Mouse (Mus musculus) neural tube, embryonic 12.5 days (tissue): Measurements from ENCODE around the gene Tatdn2. TPM values are rescaled to one million over a fixed set of nuclear protein-coding genes. Genes with fewer than 3 reads are reported as not detected.

Source experiments
- microRNA-seq: library from miRNA; unstranded; fragments of <30 nt; microRNA quantifications from one replicate; pipeline ENCODE4, GENCODE M21; 2017
- polyA plus RNA-seq: library from polyadenylated mRNA; unstranded; fragments of >200 nt; fragmentation: Nextera tagmentation; extraction: Ambion mirVana; gene quantifications from 2 replicates; pipeline ENCODE4 v1.2.1, GENCODE M21; 2016

The Tatdn2 gene
- polyA plus RNA-seq, 1 experiment from 2014 or later, result 0.66 TPM

Small RNA genes within 50 kb of the gene (microRNA-seq; reads per million reads assigned to microRNA genes)
- gene Mir7042, result not detected

Other genes with a start within 250 kb of the Tatdn2 start
- 0.73 and 1.6 TPM in 2 replicates for gene Il17re, start 238.6 kb upstream of the Tatdn2 start, polyA plus RNA-seq
- 2.4 and 3.0 TPM in 2 replicates for gene Il17rc, start 225.6 kb upstream of the Tatdn2 start, polyA plus RNA-seq
- 58.0 and 62.5 TPM in 2 replicates for gene Creld1, start 213.8 kb upstream of the Tatdn2 start, polyA plus RNA-seq
- gene Prrt3, start 195.1 kb upstream of the Tatdn2 start, polyA plus RNA-seq, result 2.6 TPM in 2 replicates
- gene Emc3, start 165.4 kb upstream of the Tatdn2 start, polyA plus RNA-seq, result 90.2 and 91.2 TPM in 2 replicates
- 8.3 and 8.4 TPM in 2 replicates for gene Fancd2, start 165.4 kb upstream of the Tatdn2 start, polyA plus RNA-seq
- gene Fancd2os, start 96.3 kb upstream of the Tatdn2 start, polyA plus RNA-seq, result 0.19 TPM in 1 of 2 replicates, not detected in the other
- 206 and 219 TPM in 2 replicates for gene Brk1, start 92.3 kb upstream of the Tatdn2 start, polyA plus RNA-seq
- 64.8 and 65.3 TPM in 2 replicates for gene Vhl, start 73.1 kb upstream of the Tatdn2 start, polyA plus RNA-seq
- gene Irak2, start 58.6 kb upstream of the Tatdn2 start, polyA plus RNA-seq, result 3.1 and 4.1 TPM in 2 replicates
- gene Ghrl, start 22.8 kb downstream of the Tatdn2 start, polyA plus RNA-seq, result 0.57 TPM in 1 of 2 replicates, not detected in the other
- 244 and 251 TPM in 2 replicates for gene Sec13, start 43.7 kb downstream of the Tatdn2 start, polyA plus RNA-seq